Mouse (Mus musculus) CH12.LX (cell line): ENCODE measurements at regions not wholly inside any gene's neighbourhood (a gene's known extent, or its start where the extent isn't known, plus 50 kb on each side); places are given as distances from the start of the nearest gene placed in this dataset.

Experiments used
- CHD2 ChIP-seq: IDR thresholded peaks from 2 replicates; pipeline ENCODE4 v1.6.1; 2011; ENCODE audit warnings: low read length, improper control_type of control experiment
- CTCF ChIP-seq, 2 experiments: IDR thresholded peaks in 1 of 2; conservative IDR thresholded peaks in 1 of 2; 2 replicates each; pipeline ENCODE4 v1.5.1; 2011 to 2012; ENCODE audit warnings: low read depth in 2 of 2, low read length in 2 of 2, improper control_type of control experiment in 1 of 2, inconsistent platforms in 1 of 2, mild to moderate bottlenecking in 1 of 2, moderate library complexity in 1 of 2
- E2F4 ChIP-seq: IDR thresholded peaks from 2 replicates; pipeline ENCODE4 v1.6.1; 2011; ENCODE audit warnings: low read depth, low read length, improper control_type of control experiment; ENCODE audit not compliant: insufficient replicate concordance
- ETS1 ChIP-seq: conservative IDR thresholded peaks from 2 replicates; pipeline ENCODE4 v1.6.1; 2012; ENCODE audit warnings: low read depth, mild to moderate bottlenecking, inconsistent platforms, low read length, improper control_type of control experiment, moderate library complexity
- HCFC1 ChIP-seq: IDR thresholded peaks from 2 replicates; pipeline ENCODE4 v1.6.1; 2012; ENCODE audit warnings: low read depth, mild to moderate bottlenecking, inconsistent platforms, low read length, improper control_type of control experiment
- IRF4 ChIP-seq: IDR thresholded peaks from 2 replicates; pipeline ENCODE4 v1.6.1; 2014; ENCODE audit warnings: low read depth, mild to moderate bottlenecking, inconsistent platforms, low read length, improper control_type of control experiment
- MAZ ChIP-seq: IDR thresholded peaks from 2 replicates; pipeline ENCODE4 v1.6.1; 2012; ENCODE audit warnings: low read depth, mild to moderate bottlenecking, inconsistent platforms, low read length, improper control_type of control experiment, moderate library complexity
- MXI1 ChIP-seq: IDR thresholded peaks from 2 replicates; pipeline ENCODE4 v1.6.1; 2011; ENCODE audit warnings: mild to moderate bottlenecking, low read depth, low read length, improper control_type of control experiment
- MYC ChIP-seq: IDR thresholded peaks from 2 replicates; pipeline ENCODE4 v1.6.1; 2011; ENCODE audit warnings: low read depth, mild to moderate bottlenecking, improper control_type of control experiment, low read length
- POLR2A ChIP-seq: IDR thresholded peaks from 2 replicates; pipeline ENCODE4 v1.6.1; 2011; ENCODE audit warnings: low read depth, mild to moderate bottlenecking, improper control_type of control experiment, low read length
- ZMIZ1 ChIP-seq: IDR thresholded peaks from 2 replicates; pipeline ENCODE4 v1.6.1; 2012; ENCODE audit warnings: low read depth, mild to moderate bottlenecking, inconsistent platforms, low read length, improper control_type of control experiment

GRCm38 (mm10) chr5:62939050-62939449 is 125.4 kb downstream of the Dthd1 start:
- TF ChIP-seq CTCF (conservative IDR thresholded peaks at IDR 0.05 in 1 of 2, IDR thresholded peaks at IDR 0.05 in 1 of 2; ENCODE audit: low read depth in 2 of 2, low read length in 2 of 2) (peak in 1 of 2 experiments; percentile 74; a peak in 2 of 4 replicates), MXI1 (no peak), ETS1 (no peak), MYC (no peak), CHD2 (no peak), MAZ (no peak), ZMIZ1 (no peak), POLR2A (no peak), IRF4 (no peak), HCFC1 (no peak), E2F4 (no peak)
